Mouse (Mus musculus): ENCODE data around the gene Olfr1252. TPM values are rescaled to one million over a fixed set of nuclear protein-coding genes. Genes with fewer than 3 reads are reported as not detected.

The Olfr1252 gene
- polyA plus RNA-seq (2012; ENCODE audit: insufficient read depth, insufficient read length, missing spikeins): not detected in 2 replicates

DNA sequence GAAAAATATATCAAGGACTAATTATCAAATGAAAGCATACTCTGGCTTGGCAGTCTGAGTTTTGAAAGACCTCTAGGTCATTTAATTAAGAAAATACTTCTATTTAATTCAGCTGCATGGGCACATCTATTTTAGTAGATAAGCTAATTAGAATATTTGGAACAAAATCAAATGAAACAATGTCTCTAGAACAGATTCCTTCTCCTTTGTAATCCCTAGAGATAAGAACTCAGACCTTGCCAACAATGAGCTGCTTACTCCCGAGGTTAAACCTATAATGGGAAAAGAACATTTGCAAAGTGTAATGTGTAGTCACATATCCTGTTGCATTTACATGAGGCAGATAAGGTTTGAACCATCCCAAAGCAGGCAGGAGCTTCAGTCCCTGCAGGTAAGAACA is at the start of gene Olfr1252:
Gene Olfr1252, minus strand, starts transcription at position 101 of the 400 bp plus-strand sequence.
- Histone ChIP-seq H3K27ac (ENCODE audit: insufficient read depth, low read depth, low read length) (no peak within 1 kb of the TSS), H3K4me3 (ENCODE audit: insufficient read depth, low read length) (no peak within 1 kb of the TSS), H3K4me1 (ENCODE audit: control insufficient read depth, insufficient read depth, low read length) (no peaks in the 10 kb centered on the region)
- TF ChIP-seq POLR2A (IDR thresholded peaks at IDR 0.05; ENCODE audit: borderline replicate concordance, low read depth, low read length) (no peak), CTCF (IDR thresholded peaks at IDR 0.05; ENCODE audit: low read depth, low read length) (no peak)

DNA sequence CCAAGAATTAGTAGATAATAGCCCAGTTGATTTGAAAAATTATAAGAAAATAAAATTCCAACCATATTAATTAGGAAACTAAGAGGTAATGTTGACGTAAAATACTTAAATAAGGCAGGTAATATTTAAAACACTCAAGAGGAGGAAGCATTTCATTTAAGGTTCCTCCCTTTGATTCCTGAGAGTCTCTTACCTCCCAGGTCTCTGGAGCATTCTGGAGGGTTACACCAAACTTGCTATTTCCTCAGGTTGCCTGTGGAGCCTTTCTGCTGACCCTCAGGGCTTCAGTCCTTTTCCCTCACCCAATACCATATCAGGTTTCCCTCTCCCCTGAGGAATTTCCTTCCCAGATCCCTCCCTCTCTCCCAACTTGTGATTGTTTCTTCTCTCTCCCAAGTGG is 32.2 kb upstream of the Olfr1252 start, which contains the start of gene Olfr1253:
Gene Olfr1253, minus strand, starts transcription at position 101 of the 400 bp plus-strand sequence.
- TF ChIP-seq CTCF (IDR thresholded peaks at IDR 0.05; ENCODE audit: low read depth, low read length) (no peak), POLR2A (IDR thresholded peaks at IDR 0.05; ENCODE audit: borderline replicate concordance, low read depth, low read length) (no peak)
- no peaks in the 10 kb centered on the region for H3K4me1 ChIP-seq (ENCODE audit: control insufficient read depth, insufficient read depth, low read length)
- no peak within 1 kb of the TSS for H3K27ac ChIP-seq (ENCODE audit: insufficient read depth, low read depth, low read length)
- H3K4me3 ChIP-seq (ENCODE audit: insufficient read depth, low read length): no peak within 1 kb of the TSS

DNA sequence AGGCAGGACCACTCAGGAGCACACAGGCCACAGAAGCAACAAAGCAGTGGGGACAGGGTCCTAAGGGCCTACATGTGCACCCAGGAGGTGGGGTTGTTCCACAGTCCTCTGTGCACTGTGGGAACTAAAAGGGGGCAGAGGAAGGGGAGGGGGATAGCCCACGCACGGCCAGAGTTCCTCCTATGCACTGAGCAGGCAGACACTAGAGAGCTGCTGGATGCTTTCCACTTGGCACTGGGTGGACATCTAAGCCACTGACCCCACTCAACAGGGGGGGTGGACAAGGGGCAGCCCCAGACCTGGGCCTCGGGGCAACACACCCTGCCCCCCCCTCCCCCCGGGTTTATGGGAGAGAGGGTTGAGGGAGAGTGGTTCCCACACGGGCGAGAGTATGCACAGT is 32.8 kb downstream of the Olfr1252 start:
- H3K27ac ChIP-seq (ENCODE audit: insufficient read depth, low read depth, low read length): no peak overlapping the region
- TF ChIP-seq POLR2A (IDR thresholded peaks at IDR 0.05; ENCODE audit: borderline replicate concordance, low read depth, low read length) (no peak), CTCF (IDR thresholded peaks at IDR 0.05; ENCODE audit: low read depth, low read length) (no peak)
- H3K4me3 ChIP-seq (ENCODE audit: insufficient read depth, low read length): no peak overlapping the region
- H3K4me1 ChIP-seq (ENCODE audit: control insufficient read depth, insufficient read depth, low read length): no peaks in the 10 kb centered on the region

DNA sequence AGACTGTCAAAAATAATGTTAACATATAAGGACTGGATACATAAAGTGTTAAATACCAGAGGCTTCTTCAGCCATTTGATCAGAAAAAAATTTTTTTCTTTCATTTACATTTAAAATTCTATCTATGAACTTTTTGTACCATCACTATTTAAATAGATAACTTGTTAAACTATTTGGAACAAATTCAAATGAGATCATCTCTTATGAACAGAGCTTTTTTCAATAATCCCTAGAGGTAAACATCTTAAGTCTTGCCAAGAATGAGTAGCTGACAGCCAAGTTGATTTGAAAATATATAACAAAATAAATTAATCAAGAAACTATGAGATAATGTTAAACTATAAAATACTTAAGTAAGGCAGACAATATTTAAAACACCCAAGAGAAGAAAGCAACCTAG is 53.0 kb downstream of the Olfr1252 start, which contains the start of gene Olfr1251:
Gene Olfr1251, minus strand, starts transcription at position 101 of the 400 bp plus-strand sequence.
- no peak within 1 kb of the TSS for H3K27ac ChIP-seq (ENCODE audit: insufficient read depth, low read depth, low read length)
- no peaks in the 10 kb centered on the region for H3K4me1 ChIP-seq (ENCODE audit: control insufficient read depth, insufficient read depth, low read length)
- H3K4me3 ChIP-seq (ENCODE audit: insufficient read depth, low read length): no peak within 1 kb of the TSS
- TF ChIP-seq CTCF (IDR thresholded peaks at IDR 0.05; ENCODE audit: low read depth, low read length) (no peak), POLR2A (IDR thresholded peaks at IDR 0.05; ENCODE audit: borderline replicate concordance, low read depth, low read length) (no peak)

Other genes with a start within 250 kb of the Olfr1252 start
- gene Olfr1241, start 237.9 kb downstream of the Olfr1252 start, polyA plus RNA-seq (2012; ENCODE audit: insufficient read depth, insufficient read length, missing spikeins): not detected in 2 replicates
- gene Olfr1242, start 226.7 kb downstream of the Olfr1252 start, polyA plus RNA-seq (2012; ENCODE audit: insufficient read depth, insufficient read length, missing spikeins): not detected in 2 replicates
- gene Olfr1243, start 193.5 kb downstream of the Olfr1252 start, polyA plus RNA-seq (2012; ENCODE audit: insufficient read depth, insufficient read length, missing spikeins): not detected in 2 replicates
- not detected in 2 replicates for gene Olfr1245, start 146.6 kb downstream of the Olfr1252 start, polyA plus RNA-seq (2012; ENCODE audit: insufficient read depth, insufficient read length, missing spikeins)
- gene Olfr1246, start 131.9 kb downstream of the Olfr1252 start, polyA plus RNA-seq (2012; ENCODE audit: insufficient read depth, insufficient read length, missing spikeins): 0.11 TPM in 1 of 2 replicates, not detected in the other
- not detected in 2 replicates for gene Olfr1247, start 110.9 kb downstream of the Olfr1252 start, polyA plus RNA-seq (2012; ENCODE audit: insufficient read depth, insufficient read length, missing spikeins)
- gene Olfr1248, start 106.8 kb downstream of the Olfr1252 start, polyA plus RNA-seq (2012; ENCODE audit: insufficient read depth, insufficient read length, missing spikeins): not detected in 2 replicates
- not detected in 2 replicates for gene Olfr1249, start 90.0 kb downstream of the Olfr1252 start, polyA plus RNA-seq (2012; ENCODE audit: insufficient read depth, insufficient read length, missing spikeins)
- not detected in 2 replicates for gene Olfr1250, start 63.5 kb downstream of the Olfr1252 start, polyA plus RNA-seq (2012; ENCODE audit: insufficient read depth, insufficient read length, missing spikeins)
- not detected in 2 replicates for gene Olfr1251, start 53.1 kb downstream of the Olfr1252 start, polyA plus RNA-seq (2012; ENCODE audit: insufficient read depth, insufficient read length, missing spikeins)
- gene Olfr1253, start 32.1 kb upstream of the Olfr1252 start, polyA plus RNA-seq (2012; ENCODE audit: insufficient read depth, insufficient read length, missing spikeins): not detected in 2 replicates
- gene Olfr1254, start 68.6 kb upstream of the Olfr1252 start, polyA plus RNA-seq (2012; ENCODE audit: insufficient read depth, insufficient read length, missing spikeins): 0.25 TPM in 1 of 2 replicates, not detected in the other
- not detected in 2 replicates for gene Olfr1255, start 87.0 kb upstream of the Olfr1252 start, polyA plus RNA-seq (2012; ENCODE audit: insufficient read depth, insufficient read length, missing spikeins)
- gene Olfr1256, start 116.5 kb upstream of the Olfr1252 start, polyA plus RNA-seq (2012; ENCODE audit: insufficient read depth, insufficient read length, missing spikeins): not detected in 2 replicates
- gene Olfr48, start 123.2 kb upstream of the Olfr1252 start, polyA plus RNA-seq (2012; ENCODE audit: insufficient read depth, insufficient read length, missing spikeins): not detected in 2 replicates
- not detected in 2 replicates for gene Olfr1257, start 153.4 kb upstream of the Olfr1252 start, polyA plus RNA-seq (2012; ENCODE audit: insufficient read depth, insufficient read length, missing spikeins)
- gene Olfr1258, start 202.3 kb upstream of the Olfr1252 start, polyA plus RNA-seq (2012; ENCODE audit: insufficient read depth, insufficient read length, missing spikeins): not detected in 2 replicates
- gene Olfr1259, start 223.7 kb upstream of the Olfr1252 start, polyA plus RNA-seq (2012; ENCODE audit: insufficient read depth, insufficient read length, missing spikeins): not detected in 2 replicates
- not detected in 2 replicates for gene Olfr1260, start 249.3 kb upstream of the Olfr1252 start, polyA plus RNA-seq (2012; ENCODE audit: insufficient read depth, insufficient read length, missing spikeins)

Measured in bone marrow macrophage, adult 2 months (primary cell).